Mouse (Mus musculus) embryonic facial prominence, embryonic 11.5 days (tissue): ENCODE measurements at regions not wholly inside any gene's neighbourhood (a gene's known extent, or its start where the extent isn't known, plus 50 kb on each side); places are given as distances from the start of the nearest gene placed in this dataset.

Experiments used
- ATAC-seq: fragments of 200-750 bp; cut with Nextera tagmentation; replicated peaks from 2 replicates; pipeline ENCODE4 v1.8.0; 2017; ENCODE audit warnings: low read depth; ENCODE audit not compliant: insufficient number of reproducible peaks, low FRiP score, low TSS enrichment
- DNase-seq: peaks from one replicate; pipeline ENCODE4 v3.0.0-alpha.2; 2015; ENCODE audit warnings: low spot score
- H3K27ac ChIP-seq: fragments of 300-500 bp; sonication (generic); replicated peaks from 2 replicates; pipeline ENCODE4 v1.5.1; 2014; ENCODE audit warnings: mild to moderate bottlenecking, low read depth, low read length, control low read depth
- H3K27me3 ChIP-seq: fragments of 300-500 bp; sonication (generic); 2 replicates; pipeline ENCODE4 v1.6.1; 2014; ENCODE audit warnings: mild to moderate bottlenecking, low read length, moderate library complexity, mixed read lengths; ENCODE audit not compliant: control insufficient read depth, insufficient read depth
- H3K36me3 ChIP-seq: fragments of 300-500 bp; sonication (generic); replicated peaks from 2 replicates; pipeline ENCODE4 v1.6.1; 2014; ENCODE audit warnings: low read depth, mild to moderate bottlenecking, low read length, moderate library complexity, mixed read lengths; ENCODE audit not compliant: control insufficient read depth, insufficient read depth
- H3K4me1 ChIP-seq: fragments of 300-500 bp; sonication (generic); 2 replicates; pipeline ENCODE4 v1.6.1; 2014; ENCODE audit warnings: low read length, mixed read lengths; ENCODE audit not compliant: control insufficient read depth, insufficient read depth
- H3K4me2 ChIP-seq: fragments of 300-500 bp; sonication (generic); 2 replicates; pipeline ENCODE4 v1.6.1; 2014; ENCODE audit warnings: low read depth, mild to moderate bottlenecking, control low read depth, low read length, moderate library complexity
- H3K4me3 ChIP-seq: fragments of 300-500 bp; sonication (generic); 2 replicates; pipeline ENCODE4 v1.5.1; 2014; ENCODE audit warnings: low read depth, low read length, control low read depth
- H3K9ac ChIP-seq: fragments of 300-500 bp; sonication (generic); replicated peaks from 2 replicates; pipeline ENCODE4 v1.6.1; 2014; ENCODE audit warnings: mild to moderate bottlenecking, control low read depth, low read length
- H3K9me3 ChIP-seq: fragments of 300-500 bp; sonication (generic); replicated peaks from 2 replicates; pipeline ENCODE4 v1.6.1; 2016; ENCODE audit warnings: mild to moderate bottlenecking, low read length, inconsistent platforms, mixed read lengths; ENCODE audit not compliant: control insufficient read depth

DNA sequence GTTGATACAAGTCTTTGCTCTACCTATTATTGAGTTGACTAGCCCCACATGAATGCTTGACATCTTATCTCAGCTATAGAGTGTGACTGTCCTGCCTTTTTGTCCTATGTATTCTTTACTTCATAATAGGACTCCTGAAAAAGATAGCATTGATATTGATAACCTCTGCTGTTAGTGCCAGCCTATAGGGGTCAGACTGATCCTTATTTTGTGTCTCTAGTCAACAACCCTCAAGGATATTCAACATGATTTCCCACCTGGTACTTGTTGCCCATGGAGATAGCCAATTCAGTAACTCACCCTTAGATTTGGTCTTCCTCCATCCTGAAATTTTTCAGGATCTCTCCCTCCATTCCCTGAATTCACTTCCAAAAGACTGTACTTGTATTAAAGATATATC, 52.6 kb upstream of the Ift57 start:
- H3K36me3 ChIP-seq: no peaks in the 10 kb centered on the region
- H3K27me3 ChIP-seq: no peaks in the 10 kb centered on the region
- no peaks in the 10 kb centered on the region for H3K9me3 ChIP-seq
- H3K4me3 ChIP-seq: no peak overlapping the region
- no peak overlapping the region for H3K27ac ChIP-seq
- no peak overlapping the region for H3K4me2 ChIP-seq
- ATAC-seq: no peak
- no peak for DNase-seq
- H3K9ac ChIP-seq: no peak overlapping the region
- H3K4me1 ChIP-seq: no peaks in the 10 kb centered on the region
